In genomic region chr1:18961889-18962288, GRCm38 (mm10) we compare ENCODE assay signal across 20 mouse cellular contexts.
"Had no signal": no experiment of that assay in that cellular context is flagged by ENCODE, and none has a peak within 500 bp of the region (broad histone marks: within the 10 kb centered on the region; RNA-seq: fewer than 3 reads in every experiment).

No protein-coding gene starts in this region.

- H3K4me3 ChIP-seq: limb, embryonic 13.5 days; liver, embryonic 12.5 days; liver, embryonic 15.5 days; lung, embryonic 15.5 days; megakaryocyte, embryonic 14.5 days; midbrain, embryonic 10.5 days; midbrain, embryonic 13.5 days; myocyte; neural tube, embryonic 13.5 days; stomach, embryonic 15.5 days had no signal

- H3K36me3 ChIP-seq: limb, embryonic 13.5 days; liver, embryonic 12.5 days; liver, embryonic 15.5 days; lung, embryonic 15.5 days; midbrain, embryonic 10.5 days; midbrain, embryonic 13.5 days; neural tube, embryonic 13.5 days; stomach, embryonic 15.5 days had no signal

- H3K9ac ChIP-seq: limb, embryonic 13.5 days; liver, embryonic 12.5 days; liver, embryonic 15.5 days; lung, embryonic 15.5 days; midbrain, embryonic 13.5 days; neural tube, embryonic 13.5 days; stomach, embryonic 15.5 days had no signal

- H3K9me3 ChIP-seq: limb, embryonic 13.5 days; liver, embryonic 12.5 days; liver, embryonic 15.5 days; lung, embryonic 15.5 days; megakaryocyte, embryonic 14.5 days; midbrain, embryonic 10.5 days; midbrain, embryonic 13.5 days; neural tube, embryonic 13.5 days; stomach, embryonic 15.5 days had no signal

- H3K4me1 ChIP-seq: limb, embryonic 13.5 days; liver, embryonic 12.5 days; liver, embryonic 15.5 days; lung, embryonic 15.5 days; megakaryocyte, embryonic 14.5 days; midbrain, embryonic 10.5 days; midbrain, embryonic 13.5 days; neural tube, embryonic 13.5 days; stomach, embryonic 15.5 days had no signal

- H3K27ac ChIP-seq: limb, embryonic 13.5 days; liver, embryonic 12.5 days; liver, embryonic 15.5 days; lung, embryonic 15.5 days; midbrain, embryonic 10.5 days; midbrain, embryonic 13.5 days; neural tube, embryonic 13.5 days; stomach, embryonic 15.5 days had no signal

- ATAC-seq: liver, embryonic 12.5 days had no signal

- H3K27me3 ChIP-seq: limb, embryonic 13.5 days; liver, embryonic 12.5 days; liver, embryonic 15.5 days; lung, embryonic 15.5 days; megakaryocyte, embryonic 14.5 days; midbrain, embryonic 13.5 days; neural tube, embryonic 13.5 days; stomach, embryonic 15.5 days had no signal

- H3K4me2 ChIP-seq: limb, embryonic 13.5 days; liver, embryonic 12.5 days; liver, embryonic 15.5 days; lung, embryonic 15.5 days; midbrain, embryonic 13.5 days; neural tube, embryonic 13.5 days; stomach, embryonic 15.5 days had no signal

- DNase-seq: kidney, postnatal 14 days; kidney, postnatal 4 days; left cerebral cortex, postnatal 4 days; liver; lung, adult 18-20 months; lung, postnatal 10 days; lung, postnatal 36 days; right cerebral cortex, postnatal 25 days; spleen, adult 18-20 months; thymus, postnatal 25 days had no signal
